Mouse (Mus musculus) heart, adult 18-20 months (tissue): ENCODE results near the gene Gart. TPM values are rescaled to one million over a fixed set of nuclear protein-coding genes. Genes with fewer than 3 reads are reported as not detected.

Experiments
- DNase-seq, 2 experiments: peaks; one replicate each; pipeline ENCODE4 v3.0.0; 2021 to 2022; ENCODE audit warnings: mixed read lengths in 1 of 2
- total RNA-seq, 2 experiments: library from RNA; stranded (reverse); gene quantifications; 2 replicates each; pipeline ENCODE4 v1.2.3; 2021

Gart gene
- total RNA-seq, 2 experiments from 2014 or later: 53.7 to 69.4 TPM

- peak; percentile 71 to 82 for DNase-seq
Observed at GRCm38 (mm10) chr16:91609501-91610245, 37.1 kb downstream of the Gart start.

GRCm38 (mm10) chr16:91606958-91607357 lies 39.8 kb downstream of the Gart start:
- peak in 1 of 2 experiments; percentile 27 for DNase-seq

GRCm38 (mm10) chr16:91605156-91605555 lies 41.6 kb downstream of the Gart start:
- peak; percentile 46 to 49 for DNase-seq

GRCm38 (mm10) chr16:91601693-91602092 lies 45.1 kb downstream of the Gart start:
- no peak for DNase-seq

GRCm38 (mm10) chr16:91601081-91601480 lies 45.7 kb downstream of the Gart start:
- no peak for DNase-seq

GRCm38 (mm10) chr16:91599242-91599641 lies 47.5 kb downstream of the Gart start:
- DNase-seq: no peak

- DNase-seq: peak; percentile 99
Observed at GRCm38 (mm10) chr16:91597672-91598010, 49.1 kb downstream of the Gart start, which contains the start of gene Tmem50b. Tmem50b (minus strand) TSS chr16:91597800.

- peak in 1 of 2 experiments; percentile 51 for DNase-seq
Observed at GRCm38 (mm10) chr16:91596779-91597671, 49.7 kb downstream of the Gart start.

GRCm38 (mm10) chr16:91596397-91596778 lies 50.4 kb downstream of the Gart start:
- DNase-seq: no peak

GRCm38 (mm10) chr16:91595076-91595475 lies 51.7 kb downstream of the Gart start:
- peak; percentile 54 to 61 for DNase-seq

GRCm38 (mm10) chr16:91593262-91593661 lies 53.5 kb downstream of the Gart start:
- no peak for DNase-seq

GRCm38 (mm10) chr16:91592162-91592561 lies 54.6 kb downstream of the Gart start:
- DNase-seq: no peak

- no peak for DNase-seq
Observed at GRCm38 (mm10) chr16:91588703-91589102, 58.0 kb downstream of the Gart start.

- DNase-seq: no peak
Observed at GRCm38 (mm10) chr16:91587730-91588453, 58.9 kb downstream of the Gart start.

GRCm38 (mm10) chr16:91586244-91586643 lies 60.5 kb downstream of the Gart start:
- DNase-seq: no peak

- no peak for DNase-seq
Observed at GRCm38 (mm10) chr16:91585617-91586016, 61.1 kb downstream of the Gart start.

GRCm38 (mm10) chr16:91582307-91582706 lies 64.4 kb downstream of the Gart start:
- peak in 1 of 2 experiments; percentile 66 for DNase-seq

- DNase-seq: no peak
Observed at GRCm38 (mm10) chr16:91578980-91579720, 67.6 kb downstream of the Gart start.

- no peak for DNase-seq
Observed at GRCm38 (mm10) chr16:91575151-91575550, 71.6 kb downstream of the Gart start.
